Mouse (Mus musculus): ENCODE results near the gene Fetub.
"Not testable (repeated sequence)": the region's sequence is repeated elsewhere in the genome, so short reads cannot be mapped to it uniquely, and the experiment has no call there.

Gene Fetub

GRCm38 (mm10) chr16:22909290-22909689 lies 8.8 kb upstream of the Fetub start:
- no peak for DNase-seq (ENCODE audit: low spot score in 2 of 2)

GRCm38 (mm10) chr16:22911986-22912385 lies 6.1 kb upstream of the Fetub start:
- no peak for DNase-seq (ENCODE audit: low spot score in 2 of 2)

DNA sequence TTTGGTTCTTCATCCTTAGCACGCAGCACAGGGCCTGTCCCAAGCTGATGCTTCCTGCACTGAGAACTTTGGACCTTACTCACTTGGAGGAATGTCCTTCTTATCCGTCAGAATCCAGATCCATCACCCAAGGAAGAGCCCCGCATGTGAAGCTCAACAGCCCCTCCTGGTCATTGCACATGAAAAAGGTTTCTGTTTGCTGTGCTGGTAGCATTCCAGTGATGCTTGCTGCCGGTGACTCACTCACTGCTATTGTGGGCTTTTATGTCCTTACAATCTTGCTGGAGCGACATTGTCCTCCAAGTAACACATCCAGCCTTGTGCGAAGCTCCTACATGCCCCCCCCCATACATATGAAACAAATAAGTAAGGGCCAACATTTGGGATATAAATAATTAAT lies 5.2 kb upstream of the Fetub start:
- DNase-seq (ENCODE audit: low spot score in 2 of 2): no peak

- DNase-seq (ENCODE audit: low spot score in 2 of 2): no peak
These were observed 3.9 kb upstream of the Fetub start for GRCm38 (mm10) chr16:22914276-22914675.

GRCm38 (mm10) chr16:22918664-22919312 lies 654 bp downstream of the Fetub start:
- no peak for DNase-seq (ENCODE audit: low spot score in 2 of 2)

GRCm38 (mm10) chr16:22919971-22920854 lies 2.1 kb downstream of the Fetub start:
- DNase-seq (ENCODE audit: low spot score in 2 of 2): no peak

DNA sequence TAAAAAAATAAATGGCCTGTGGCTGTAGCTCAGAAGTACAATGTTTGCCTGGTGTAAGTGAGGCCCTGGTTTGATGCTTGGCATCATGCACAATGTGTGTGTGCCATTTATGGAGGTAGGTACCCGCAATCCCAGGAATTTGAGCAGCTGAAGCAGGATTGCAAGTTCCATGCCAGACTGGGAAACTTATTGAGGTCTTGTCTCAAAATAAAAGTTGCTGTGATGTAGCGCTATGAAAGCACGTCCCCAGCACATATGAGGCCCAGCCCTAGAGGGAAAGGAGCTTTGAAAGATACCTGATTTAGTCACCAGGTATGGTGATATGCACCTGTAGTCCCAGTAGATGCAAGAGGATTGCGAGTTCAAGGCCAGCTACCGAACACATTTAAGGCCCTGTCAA lies 3.6 kb downstream of the Fetub start:
- no peak for DNase-seq (ENCODE audit: low spot score in 2 of 2)

GRCm38 (mm10) chr16:22922433-22922832 lies 4.3 kb downstream of the Fetub start:
- no peak for DNase-seq (ENCODE audit: low spot score in 2 of 2)

DNA sequence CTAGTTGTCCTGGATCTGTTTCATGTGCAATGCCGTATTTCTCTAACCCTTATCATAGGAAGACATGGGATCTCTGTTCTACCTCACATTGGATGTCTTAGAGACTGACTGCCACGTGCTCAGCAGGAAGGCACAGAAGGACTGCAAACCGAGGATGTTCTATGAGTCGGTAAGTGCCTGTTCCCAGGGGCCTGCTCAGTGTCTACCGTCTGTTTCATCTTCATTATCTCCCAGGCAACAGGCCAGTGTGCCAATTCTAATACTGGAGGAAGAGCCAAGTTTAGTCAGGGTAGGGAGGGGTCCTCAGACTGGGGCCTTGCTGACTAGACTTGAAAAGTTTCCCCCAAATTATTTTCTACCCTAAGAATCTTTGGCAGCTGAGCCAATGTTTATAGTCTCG lies 11.4 kb downstream of the Fetub start:
- no peak for DNase-seq (ENCODE audit: low spot score in 2 of 2)

- no peak for DNase-seq (ENCODE audit: low spot score in 2 of 2)
These were observed 13.5 kb downstream of the Fetub start for GRCm38 (mm10) chr16:22931431-22932200.

DNA sequence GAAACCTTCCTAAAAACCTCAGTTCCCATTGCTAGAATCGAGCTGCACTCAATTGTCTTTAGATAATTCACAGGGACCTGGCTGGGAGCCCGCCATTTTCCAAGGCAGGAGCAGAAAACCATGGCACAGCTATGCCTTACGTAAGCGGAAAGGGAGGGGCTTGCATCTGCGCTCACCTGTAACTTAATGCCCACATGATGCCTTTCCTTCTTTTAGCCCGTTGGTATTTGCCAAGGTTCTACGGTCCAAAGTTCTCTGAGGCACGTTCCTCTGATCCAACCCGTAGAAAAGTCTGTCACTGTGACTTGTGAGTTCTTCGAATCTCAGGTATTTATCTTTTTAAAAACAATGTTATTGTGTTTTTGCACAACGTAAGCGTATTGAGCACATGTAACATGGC lies 19.5 kb downstream of the Fetub start:
- DNase-seq (ENCODE audit: low spot score in 2 of 2): no peak

DNA sequence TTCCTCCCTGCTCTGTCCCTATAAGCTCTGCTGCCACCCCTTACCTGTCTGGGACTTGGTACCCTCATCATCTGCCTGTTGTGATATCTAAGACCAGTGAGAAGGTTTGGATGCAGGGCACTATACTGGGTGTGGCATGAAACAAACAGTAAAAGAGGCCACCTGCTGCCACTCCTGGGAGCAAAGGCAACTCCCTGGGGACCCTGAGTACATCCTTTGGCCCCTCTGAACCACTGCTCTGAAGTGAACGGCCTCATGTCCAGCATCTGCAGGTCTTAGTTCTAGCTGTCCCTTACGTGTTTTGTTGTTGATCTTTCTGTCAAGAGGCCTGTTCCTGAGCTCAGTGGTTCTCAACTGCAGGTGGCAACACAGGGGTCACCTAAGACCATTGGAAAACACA lies 20.4 kb downstream of the Fetub start:
- DNase-seq (ENCODE audit: low spot score in 2 of 2): no peak

GRCm38 (mm10) chr16:22939120-22939695 lies 21.1 kb downstream of the Fetub start:
- no peak for DNase-seq (ENCODE audit: low spot score in 2 of 2)

DNA sequence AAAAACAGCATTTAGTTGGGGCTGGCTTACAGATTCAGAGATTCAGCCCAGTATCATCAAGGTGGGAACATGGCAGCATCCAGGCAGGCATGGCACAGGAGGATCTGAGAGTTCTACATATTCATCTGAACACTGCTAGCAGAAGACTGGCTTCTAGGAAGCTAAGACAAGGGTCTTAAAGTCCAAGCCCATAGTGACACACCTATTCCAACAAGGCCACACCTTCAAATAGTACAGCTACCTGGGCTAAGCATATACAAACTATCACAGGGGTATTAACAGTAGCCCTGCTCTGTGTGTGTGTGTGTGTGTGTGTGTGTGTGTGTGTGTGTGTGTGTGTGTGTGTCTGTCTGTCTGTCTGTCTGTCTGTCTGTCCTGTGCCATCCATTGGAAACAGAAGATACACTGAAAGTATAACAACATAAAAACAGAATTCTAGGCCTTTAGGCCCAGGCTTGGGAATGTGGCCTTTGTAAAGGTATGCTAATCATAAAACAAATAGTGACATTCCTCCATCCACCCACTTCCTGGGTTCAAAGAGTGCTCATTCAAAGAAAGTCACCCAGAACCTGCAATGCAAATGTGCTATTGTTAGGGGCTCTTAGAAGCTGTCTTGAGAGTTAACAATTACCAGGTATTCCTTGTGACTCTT lies 23.8 kb downstream of the Fetub start:
- DNase-seq (ENCODE audit: low spot score in 2 of 2): not testable (repeated sequence)

GRCm38 (mm10) chr16:22947371-22947770 lies 29.2 kb downstream of the Fetub start:
- no peak for DNase-seq (ENCODE audit: low spot score in 2 of 2)

DNA sequence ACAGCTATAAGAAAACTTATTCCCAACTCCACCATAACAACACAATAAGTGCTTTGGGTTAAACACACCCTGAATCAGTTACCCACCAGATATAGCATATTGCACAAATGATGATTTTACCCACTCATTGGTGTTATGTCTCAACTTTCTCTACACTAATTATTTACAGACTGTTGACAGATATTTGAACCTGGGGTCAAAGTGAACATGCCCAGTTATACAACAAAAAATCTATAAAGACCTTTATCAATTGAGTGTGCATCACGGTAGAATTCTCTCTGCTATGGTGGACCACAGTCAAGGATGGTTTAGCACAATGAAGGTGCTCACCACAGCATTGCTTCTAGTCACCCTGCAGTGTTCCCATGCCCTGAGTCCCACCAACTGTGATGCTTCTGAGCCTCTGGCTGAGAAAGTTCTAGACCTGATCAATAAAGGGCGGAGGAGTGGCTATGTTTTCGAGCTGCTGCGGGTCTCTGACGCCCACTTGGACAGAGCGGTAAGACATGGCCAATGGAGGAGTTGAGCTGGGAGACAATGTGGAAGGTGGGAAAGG lies 32.8 kb downstream of the Fetub start, which contains the start of gene Hrg:
TSS of gene Hrg (plus strand) at position 233 of the 556 bp plus-strand sequence.
- DNase-seq (ENCODE audit: low spot score in 2 of 2): no peak

DNA sequence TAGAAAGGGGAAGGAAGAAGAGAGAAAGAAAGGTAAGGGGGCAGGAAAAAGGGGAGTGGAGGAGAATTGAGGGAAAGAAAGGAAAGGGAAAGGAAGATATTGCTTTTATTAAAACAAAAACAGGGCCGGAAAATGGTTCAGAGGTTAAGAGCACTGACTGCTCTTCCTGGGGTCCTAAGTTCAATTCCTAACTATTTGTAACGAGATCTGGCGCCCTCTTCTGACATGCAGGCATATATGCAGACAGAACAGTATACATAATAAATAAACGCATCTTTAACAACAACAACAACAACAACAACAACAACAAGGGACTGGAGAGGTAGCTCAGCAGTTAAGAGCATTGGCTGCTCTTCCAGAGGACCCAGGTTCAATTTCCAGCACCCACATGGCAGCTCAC lies 34.9 kb downstream of the Fetub start:
- no peak for DNase-seq (ENCODE audit: low spot score in 2 of 2)

- no peak for DNase-seq (ENCODE audit: low spot score in 2 of 2)
These were observed 37.4 kb downstream of the Fetub start for GRCm38 (mm10) chr16:22955397-22956084.

DNA sequence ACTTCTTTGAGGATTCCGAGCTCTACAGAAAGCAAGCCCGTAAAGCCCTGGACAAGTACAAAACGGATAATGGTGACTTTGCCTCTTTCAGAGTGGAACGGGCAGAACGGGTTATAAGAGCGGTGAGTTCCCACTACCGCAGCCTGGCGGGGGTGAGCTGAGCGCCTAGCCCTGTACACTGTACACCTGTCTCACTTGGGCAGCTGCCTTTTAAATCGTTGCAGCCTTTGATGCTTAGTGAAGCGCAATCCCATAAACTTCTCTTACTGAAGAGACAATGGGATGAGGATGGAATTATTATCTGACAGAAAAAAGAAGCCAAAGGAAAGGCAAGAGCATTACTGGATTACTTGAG lies 37.9 kb downstream of the Fetub start:
- DNase-seq (ENCODE audit: low spot score in 2 of 2): no peak

- DNase-seq (ENCODE audit: low spot score in 2 of 2): no peak
These were observed 42.9 kb downstream of the Fetub start for GRCm38 (mm10) chr16:22961073-22961472.

GRCm38 (mm10) chr16:22962256-22962655 lies 44.1 kb downstream of the Fetub start:
- no peak for DNase-seq (ENCODE audit: low spot score in 2 of 2)

All from thymus, postnatal 10 days (tissue).